Mouse (Mus musculus): Measurements from ENCODE around the gene Dnah3.

Dnah3 gene

DNA sequence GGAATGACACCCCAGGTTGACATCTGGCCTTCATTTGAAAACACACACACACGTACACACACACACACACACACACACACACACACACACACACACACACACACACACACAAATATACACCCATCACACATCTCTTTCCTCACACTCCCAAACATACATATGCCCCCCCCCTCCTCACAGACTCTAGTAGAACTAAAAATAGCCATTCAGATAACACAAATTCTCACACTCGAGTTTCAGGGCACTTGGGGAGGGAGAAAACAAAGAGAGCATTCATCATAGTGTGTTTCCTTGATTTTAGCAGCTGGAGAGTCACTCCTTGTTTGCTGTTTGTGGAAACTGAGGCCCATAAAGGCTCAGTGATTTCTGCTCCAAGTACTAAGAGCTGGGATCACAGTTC is 41.1 kb downstream of the Dnah3 start:
- DNase-seq (ENCODE audit: low spot score), result no peak

DNA sequence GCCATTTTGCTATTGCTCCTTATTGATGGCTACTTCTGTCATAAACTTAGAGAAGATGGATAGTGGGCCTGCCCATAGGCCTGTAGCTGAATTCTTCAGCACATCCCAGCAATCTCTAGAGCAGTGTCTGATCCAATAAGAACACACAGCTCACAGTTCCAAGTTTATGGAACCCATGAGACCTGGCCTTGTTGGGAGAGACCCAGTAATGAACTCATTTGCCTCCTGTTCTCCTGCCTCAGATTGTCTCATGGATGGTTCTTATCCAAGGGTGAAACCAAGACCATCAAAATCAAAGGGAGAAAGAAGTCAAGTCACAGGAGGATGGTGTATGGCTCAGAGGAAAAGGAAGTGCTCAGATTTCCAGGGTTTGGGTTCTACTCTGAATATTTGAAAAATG is 44.6 kb downstream of the Dnah3 start:
- no peak for DNase-seq (ENCODE audit: low spot score)

DNA sequence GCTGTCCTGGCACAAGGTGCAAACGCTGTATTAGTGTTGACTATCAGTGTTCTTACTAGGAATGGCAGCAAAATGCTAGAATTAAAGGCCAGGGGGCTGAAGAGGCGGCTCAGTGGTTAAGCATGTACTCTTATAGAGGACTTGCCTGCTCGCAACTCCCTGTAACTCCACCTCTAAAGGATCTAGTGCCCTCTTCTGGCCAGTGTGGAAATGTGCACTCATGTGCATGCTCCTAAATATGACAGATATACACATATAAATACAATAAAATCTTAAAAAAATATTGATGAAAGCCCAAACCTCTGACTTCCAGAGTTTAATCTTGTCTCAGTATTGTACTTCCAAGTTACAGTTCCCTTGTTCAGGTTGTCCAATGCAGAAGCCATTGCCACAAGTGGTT is 51.1 kb downstream of the Dnah3 start:
- DNase-seq (ENCODE audit: low spot score), result no peak

DNA sequence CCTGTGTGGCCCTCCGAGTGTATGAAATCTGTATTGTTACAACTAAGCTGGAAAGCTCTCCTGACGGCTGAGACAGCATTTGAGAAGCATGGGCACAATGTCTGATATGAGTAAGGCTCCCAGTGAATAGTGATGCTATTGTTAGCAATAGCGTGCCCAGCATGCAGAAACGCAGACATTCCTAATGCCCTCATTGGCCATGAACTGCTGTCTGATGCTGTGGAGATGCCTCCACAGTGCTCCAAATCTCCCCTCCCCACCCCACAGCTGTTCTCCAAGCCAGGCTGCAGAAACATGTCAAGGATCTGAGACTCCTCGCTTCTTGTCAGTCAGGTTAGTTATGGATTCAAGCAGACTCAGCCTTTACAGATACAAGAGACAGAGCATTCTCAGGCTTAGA is 58.7 kb downstream of the Dnah3 start:
- no peak for DNase-seq (ENCODE audit: low spot score)

DNA sequence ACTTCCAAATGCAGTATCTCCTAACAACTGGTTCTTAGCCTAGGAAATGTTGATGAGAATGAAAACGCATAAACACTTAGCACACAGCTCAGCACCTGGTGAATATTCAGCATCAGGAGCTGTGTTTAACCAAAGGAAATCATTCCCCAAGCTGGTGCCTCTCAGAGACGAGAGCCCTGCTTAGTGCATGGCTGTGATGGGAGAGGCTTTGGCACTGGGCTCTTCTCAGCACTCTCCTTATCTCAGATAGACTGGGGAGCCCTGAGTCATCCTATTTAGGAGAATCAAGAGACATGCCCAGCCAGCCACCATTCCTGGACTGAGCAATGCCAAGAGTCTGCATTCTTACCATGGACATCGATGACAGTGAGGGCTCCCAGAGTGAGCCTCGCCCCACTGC is 60.1 kb downstream of the Dnah3 start:
- no peak for DNase-seq (ENCODE audit: low spot score)

DNA sequence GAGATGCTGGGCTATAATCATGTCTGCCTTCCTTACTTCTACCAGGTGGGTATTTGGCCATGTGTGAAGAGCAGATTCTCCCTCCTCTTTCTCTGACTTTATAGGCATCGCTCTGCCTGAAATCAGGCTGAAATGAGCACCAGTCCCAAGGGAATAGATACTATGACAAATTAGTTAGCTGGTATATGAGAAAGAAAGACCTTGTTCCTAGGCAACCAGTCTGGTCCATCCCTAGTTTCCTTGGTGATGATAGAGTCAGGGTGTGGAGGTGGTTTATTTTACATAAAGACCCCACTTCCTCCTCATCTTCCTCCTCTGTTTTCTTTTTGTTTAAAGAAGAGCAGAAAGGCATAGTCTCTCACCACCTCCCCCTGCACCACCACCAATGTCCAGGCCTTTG is 60.5 kb downstream of the Dnah3 start:
- no peak for DNase-seq (ENCODE audit: low spot score)

DNA sequence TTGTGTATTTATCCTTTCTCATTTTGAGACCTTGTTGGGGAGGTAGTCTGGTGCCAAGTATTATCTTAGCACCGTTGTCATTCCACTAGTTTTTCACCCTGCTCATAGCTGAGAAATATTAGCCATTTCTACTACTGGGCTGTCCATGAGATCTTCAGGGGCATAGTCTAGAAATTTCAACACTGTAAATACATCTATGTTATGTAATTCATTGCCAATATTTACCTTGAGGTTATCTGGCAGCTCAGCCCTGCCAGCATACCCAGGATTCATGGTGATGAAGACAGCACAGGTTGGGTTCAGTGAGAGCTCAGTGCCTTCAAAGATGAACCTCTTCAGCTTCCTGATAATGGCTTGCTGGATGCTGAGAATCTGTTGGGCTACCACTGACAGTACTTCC is 66.4 kb downstream of the Dnah3 start:
- no peak for DNase-seq (ENCODE audit: low spot score)

DNA sequence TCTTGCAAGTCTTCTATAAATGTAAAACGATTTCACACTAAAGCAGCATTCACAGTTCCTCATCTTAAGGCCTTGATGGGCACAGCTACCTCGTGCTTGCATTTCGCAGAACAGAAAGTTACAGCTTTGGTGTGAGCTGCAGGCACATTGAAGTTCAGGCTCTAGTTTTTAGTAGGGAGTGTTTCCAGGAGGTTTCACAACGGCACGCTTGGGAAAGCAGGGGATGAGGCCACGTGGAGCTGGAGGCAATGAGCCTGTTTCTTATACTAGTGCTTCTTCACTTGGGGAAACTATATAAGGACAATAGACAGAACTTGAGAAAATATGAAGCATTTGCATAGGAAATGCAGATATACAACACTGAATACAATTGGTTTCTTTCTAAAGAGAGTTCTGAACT is 98.0 kb downstream of the Dnah3 start:
- no peak for DNase-seq (ENCODE audit: low spot score)

DNA sequence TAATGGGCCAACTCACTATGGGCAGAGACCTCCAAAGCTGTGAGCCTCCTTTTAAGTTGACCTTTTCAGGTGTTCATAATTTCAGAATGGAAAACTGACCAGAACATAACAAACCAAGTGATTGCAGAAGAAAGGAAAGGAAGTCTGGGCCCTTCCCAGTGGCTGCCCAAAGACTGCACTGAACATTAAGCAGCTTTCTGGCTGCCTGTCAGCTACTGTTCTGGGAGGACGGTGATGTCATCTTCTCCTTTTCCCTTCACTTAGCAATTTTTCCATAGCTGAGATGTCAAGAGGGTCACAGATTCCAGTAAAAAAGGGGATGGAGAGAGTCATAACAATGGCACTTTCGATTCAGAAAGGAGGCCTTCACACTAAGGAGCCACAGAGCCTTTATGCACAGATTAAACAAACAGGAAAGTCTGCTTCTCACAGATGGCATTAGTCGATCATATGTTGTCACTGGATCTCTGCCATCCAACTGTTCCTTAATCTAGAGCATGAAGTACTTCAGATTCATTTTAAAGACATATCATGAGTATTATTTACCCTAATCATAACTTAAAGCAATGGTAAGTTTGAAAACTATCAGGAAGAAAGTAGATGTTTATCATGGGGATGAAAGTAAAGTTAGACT is 109.7 kb downstream of the Dnah3 start:
- no peak for DNase-seq (ENCODE audit: low spot score)

DNA sequence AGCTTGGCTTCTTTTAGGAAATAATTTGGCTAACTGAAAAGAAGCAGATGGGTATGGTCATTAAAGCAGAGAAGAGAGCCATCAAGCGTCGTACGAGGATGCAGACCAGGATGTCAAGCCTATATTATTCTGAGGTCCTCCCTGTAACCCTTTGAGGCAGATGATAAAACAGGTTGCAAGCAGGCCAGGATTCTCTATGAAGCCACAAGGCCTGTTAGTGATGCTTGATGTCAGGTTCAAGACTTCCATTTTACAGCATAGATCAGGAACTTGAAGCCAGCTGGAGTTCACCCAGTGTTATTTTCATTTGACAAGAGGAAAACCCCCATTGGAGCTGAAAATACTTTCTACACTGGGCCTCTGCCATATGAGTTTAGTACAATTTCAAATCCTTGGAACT is 114.9 kb downstream of the Dnah3 start:
- no peak for DNase-seq (ENCODE audit: low spot score)

DNA sequence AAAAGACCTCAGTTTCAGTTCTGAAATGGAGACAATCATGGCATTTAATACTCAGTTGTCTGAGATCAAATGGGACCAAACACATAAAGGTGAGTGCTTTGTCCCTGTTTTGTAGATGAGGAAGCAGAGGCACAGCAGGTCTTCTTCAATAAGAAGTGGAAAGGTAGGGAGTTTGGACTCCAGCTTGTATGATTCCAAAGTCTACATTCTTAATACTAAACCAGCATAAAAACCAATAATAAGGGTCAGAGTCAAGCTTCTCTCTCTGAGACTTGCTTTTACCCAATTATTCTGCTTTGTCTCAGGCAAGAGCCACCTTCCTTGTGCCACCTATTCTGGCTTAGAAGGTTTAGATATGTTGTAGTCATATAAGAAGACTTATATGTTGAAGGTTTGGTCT is 116.5 kb downstream of the Dnah3 start:
- DNase-seq (ENCODE audit: low spot score), result no peak

DNA sequence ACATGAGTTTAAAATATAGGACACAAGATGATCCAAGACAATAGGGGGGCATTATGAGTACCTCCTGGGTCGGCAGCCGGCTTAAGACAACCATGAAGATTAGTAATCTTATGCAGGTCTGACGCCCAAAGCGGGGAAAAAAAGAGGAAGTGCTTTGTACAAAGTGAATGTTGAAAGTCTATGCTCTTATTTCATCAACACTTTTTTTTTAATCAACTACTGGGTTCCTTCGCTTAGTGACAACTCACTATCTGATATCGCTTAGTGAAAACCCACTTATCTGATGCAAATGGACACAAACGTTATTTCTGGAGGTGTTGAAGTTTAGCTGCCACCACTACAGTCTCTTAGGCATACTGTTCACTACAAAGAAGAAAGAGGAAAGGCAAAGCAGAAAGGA is 117.5 kb downstream of the Dnah3 start:
- no peak for DNase-seq (ENCODE audit: low spot score)

DNA sequence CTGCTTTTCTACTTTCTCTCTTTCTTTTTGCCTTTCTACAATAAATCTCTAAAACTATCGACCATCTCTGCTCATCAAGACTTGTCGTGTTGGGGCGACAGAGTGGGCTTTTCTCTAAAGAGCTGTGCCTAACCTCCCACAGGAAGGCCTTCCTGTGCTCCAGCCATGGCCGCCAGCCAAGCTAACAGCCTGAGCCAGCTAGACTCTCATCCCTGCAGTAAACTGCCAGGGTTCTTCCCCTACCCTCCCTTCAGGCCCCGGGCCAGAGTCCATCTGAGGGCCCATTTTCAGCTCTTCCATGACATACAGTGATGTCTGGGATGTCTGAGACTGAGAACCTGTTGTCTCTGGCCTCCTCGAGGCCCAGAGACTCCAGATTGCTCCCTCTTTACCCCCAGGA is 118.8 kb downstream of the Dnah3 start:
- no peak for DNase-seq (ENCODE audit: low spot score)

DNA sequence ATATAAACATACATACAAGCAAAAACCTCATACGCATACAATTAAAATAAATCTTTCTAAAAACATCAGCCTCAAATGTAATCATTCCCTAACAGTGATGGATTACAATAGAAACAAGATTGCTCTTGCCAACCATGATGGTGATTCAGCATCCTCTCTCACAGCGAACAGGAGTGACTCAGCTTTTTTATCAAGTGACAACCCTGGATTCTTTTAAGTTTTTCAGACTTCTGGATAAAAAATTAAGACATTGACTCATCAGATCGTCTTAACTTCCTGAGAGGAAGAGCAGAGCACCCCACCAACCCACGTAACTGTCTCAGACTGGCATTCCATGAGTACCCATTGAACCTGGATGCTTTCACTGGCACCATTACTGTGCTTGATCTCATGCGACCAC is 120.9 kb downstream of the Dnah3 start:
- no peak for DNase-seq (ENCODE audit: low spot score)

DNA sequence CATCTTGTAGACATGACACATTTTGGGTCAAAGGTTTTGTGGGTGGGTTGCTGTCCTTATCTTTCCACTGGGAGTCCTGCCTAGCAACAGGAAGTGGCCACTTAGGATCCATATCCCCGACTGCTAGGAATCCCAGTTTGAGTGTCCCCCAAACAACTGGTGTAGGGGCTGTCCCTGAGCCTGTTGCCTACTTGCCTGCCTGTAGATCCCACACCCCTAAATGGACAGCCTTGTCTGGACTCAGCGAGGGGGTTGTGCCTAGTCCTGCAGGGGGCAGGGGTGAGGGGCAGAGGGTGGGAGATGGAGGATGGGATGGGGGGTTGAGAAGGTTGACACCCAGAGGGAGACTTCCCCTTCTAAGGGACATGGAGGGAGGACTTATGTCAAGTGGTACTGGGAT is 125.8 kb downstream of the Dnah3 start:
- DNase-seq (ENCODE audit: low spot score), result no peak

DNA sequence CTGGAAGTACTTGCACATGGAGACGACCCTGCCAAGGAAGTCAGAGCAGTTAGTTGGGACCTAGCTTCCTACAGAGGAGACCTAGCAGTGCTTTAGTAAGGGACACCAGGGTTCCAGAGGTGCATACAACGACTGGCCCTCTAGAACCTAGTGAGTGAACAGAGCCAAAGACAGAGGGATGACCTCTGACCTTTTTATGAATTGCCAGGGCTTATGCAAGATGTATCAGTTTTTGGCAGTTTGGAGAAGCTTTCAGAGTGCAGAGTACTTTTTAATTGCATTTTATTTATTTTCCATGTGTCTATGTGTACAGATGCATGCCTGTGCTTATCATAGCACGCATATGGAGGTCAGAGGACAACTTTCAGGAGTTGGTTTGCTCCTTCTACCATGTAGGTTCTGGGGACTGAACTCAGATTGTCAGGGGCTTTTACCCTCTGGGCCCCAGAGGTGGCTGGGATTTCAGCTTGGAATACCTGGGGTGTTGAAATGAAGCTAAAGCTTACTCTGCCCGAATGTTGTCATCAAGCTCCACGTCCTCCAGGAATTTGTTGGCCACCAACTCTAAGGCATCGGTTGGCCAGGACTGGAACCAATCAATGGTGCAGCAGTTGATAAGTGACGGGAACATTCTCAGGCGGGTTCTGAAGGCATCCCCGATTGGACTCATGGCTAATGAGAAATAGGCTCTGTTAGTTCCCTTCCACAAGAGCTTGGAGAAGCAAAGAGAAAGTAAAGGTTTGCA is 129.3 kb downstream of the Dnah3 start:
- DNase-seq (ENCODE audit: low spot score), result no peak

DNA sequence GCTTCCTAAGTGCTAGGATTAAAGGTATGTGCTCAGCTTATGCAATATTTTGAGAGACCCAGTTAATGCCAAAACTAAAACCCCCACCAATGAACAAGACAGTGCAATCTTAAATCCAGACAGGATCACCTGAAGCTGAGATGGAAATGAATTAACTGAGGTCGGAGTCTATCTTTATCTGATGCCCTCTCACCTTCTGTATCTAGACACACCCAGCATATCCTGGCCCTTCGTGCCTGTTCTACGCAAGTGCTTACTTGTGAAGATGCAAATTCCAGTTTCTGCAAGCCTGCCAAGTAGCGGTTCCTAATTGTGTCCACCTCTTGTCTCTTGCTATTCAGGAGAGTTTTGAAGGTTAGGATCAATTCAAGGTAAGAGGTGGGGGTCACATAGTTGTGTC is 129.9 kb downstream of the Dnah3 start:
- no peak for DNase-seq (ENCODE audit: low spot score)

DNA sequence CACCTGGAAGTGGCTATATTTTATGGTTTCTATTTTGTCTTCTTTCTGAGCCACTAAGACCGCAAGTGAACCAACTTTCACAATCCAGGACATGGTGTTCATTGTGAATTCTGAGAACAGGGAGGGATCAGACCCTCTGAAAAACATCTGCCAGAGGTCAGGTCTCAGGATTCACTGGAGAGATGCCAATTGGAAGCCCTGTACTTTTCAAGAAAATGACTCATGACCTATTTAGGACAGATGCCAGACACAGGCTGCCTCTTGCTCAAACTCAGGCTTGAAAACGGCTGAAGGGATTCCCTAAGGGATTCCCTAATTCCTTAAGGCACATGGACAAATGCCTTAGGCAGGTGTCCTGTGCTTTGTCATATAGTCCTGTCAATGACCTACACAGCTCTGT is 134.0 kb downstream of the Dnah3 start:
- DNase-seq (ENCODE audit: low spot score), result peak; percentile 60

DNA sequence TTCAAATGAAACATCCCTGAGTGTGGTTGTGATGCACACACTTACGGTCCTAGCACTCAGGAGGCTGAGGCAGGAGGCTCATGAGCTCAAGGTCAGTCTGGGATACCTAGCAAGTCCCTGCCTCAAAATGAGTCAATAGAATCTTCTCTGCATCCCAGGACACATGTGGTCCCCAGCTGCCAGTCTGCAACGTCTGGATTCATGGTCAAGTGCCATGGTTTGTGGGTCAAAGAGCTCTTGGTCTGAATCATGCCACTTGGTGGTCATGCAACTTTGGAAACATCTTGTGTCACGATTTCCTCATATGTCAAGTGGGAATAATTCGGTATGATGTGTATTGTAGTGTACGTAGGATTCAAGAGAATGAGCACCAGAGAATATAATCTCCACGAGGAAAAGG is 134.5 kb downstream of the Dnah3 start:
- no peak for DNase-seq (ENCODE audit: low spot score)

DNA sequence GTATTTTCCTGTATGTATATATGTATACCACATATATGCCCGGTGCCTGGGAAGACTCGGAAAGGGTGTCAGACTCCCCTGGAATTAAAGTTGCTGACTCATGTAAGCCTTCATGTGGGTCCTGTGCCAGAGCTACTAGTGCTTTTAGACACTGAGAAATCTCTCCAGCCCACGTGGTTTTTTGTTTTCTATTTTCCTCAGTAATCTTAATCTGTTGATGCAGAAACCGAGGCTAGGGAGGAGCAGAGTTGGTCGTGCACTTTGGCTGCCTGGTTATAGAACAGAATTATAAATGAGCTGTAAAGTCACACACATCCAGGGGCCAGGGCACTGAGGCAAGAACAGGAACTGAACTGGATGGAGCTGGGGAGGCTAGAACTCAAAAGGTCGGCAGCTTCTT is 135.1 kb downstream of the Dnah3 start:
- peak; percentile 18 for DNase-seq (ENCODE audit: low spot score)

DNA sequence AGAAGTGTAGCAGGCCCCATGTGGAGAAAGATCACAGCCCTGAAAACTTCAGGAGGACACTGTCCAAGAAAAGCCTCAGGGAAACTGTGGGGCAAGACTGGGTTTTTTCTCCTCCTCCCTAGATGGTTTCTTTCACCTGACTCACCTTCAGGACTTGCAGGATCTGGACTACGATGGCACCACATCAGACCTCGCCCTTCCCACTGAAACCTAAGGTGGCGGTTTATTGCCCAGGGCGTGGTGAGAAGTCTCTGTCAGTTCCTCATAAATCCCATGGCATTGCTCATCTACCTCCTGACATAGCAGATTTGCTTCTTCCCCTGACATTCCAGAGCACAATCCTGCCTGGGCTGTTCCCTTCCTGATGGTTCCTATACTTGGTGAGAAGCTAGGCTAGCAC is 135.6 kb downstream of the Dnah3 start:
- no peak for DNase-seq (ENCODE audit: low spot score)

DNA sequence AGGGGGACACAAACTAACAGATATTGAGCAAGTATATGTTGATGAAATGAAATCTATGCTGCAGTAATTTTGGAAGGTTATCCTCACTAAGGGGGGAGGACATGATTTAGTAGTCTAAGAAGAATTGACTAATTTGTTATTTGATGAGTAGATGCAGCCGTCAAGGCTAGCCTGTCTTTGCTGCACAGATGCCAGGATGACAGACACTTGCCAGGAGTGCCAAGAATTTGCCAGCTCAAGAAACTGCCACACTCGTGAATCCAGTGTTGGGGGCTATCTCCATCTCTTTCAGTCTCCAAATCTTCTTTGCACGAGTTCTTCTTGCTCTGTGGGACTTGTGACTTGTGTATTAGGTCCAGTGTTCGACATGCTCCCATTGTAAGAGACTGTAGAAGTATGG is 136.0 kb downstream of the Dnah3 start:
- DNase-seq (ENCODE audit: low spot score), result no peak

DNA sequence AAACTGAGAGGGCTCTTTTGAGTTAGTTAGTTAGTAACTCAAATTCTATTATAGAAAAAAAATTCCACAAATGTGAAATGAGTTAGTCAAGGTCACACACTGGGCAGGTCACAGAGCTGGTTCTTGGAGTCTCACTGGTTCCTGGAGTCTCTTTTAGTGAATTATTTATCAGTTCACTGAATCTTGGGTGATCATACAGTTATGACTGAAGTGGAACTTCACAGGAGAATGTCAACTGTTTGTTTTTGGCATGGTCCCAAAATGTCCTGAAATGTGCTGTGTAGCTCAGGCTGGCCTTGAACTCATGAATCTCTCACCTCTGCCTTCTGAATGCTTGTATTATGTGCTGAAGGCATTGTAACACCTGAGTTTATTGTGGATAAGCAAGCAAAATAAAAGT is 137.7 kb downstream of the Dnah3 start:
- DNase-seq (ENCODE audit: low spot score), result no peak

DNA sequence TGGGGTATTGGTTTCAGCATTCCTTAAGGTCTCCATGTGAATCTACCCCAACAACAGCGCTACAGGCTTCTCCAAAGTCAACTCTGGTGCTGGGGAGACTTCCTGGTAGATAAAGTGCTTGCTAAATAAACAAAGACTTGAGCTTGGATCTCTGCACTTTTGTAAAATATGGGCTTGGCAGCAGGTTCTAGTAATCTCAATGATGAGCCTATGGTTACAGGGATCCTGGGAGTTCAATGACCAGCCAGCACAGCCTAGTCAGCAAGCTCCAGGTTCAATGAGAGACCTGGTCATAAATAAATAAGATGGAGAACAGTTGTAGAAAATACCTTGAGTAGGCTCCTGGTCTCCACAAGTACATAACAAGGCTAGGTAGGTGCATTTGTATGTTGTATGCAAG is 141.0 kb downstream of the Dnah3 start:
- no peak for DNase-seq (ENCODE audit: low spot score)
